Mouse (Mus musculus) forebrain, embryonic 10.5 days (tissue): Measurements from ENCODE around the gene Sec14l4. TPM values are rescaled to one million over a fixed set of nuclear protein-coding genes. Genes with fewer than 3 reads are reported as not detected.

Experiments used
- DNase-seq: peaks from one replicate; pipeline ENCODE4 v3.0.0-alpha.2; 2017; ENCODE audit warnings: low spot score; ENCODE audit errors: extremely low spot score
- H3K27ac ChIP-seq: fragments of 300-500 bp; sonication (generic); 2 replicates; pipeline ENCODE4 v1.5.1; 2016; ENCODE audit warnings: mild to moderate bottlenecking
- H3K27me3 ChIP-seq: fragments of 300-500 bp; sonication (generic); 2 replicates; pipeline ENCODE4 v1.6.1; 2016; ENCODE audit warnings: mild to moderate bottlenecking; ENCODE audit not compliant: poor library complexity, severe bottlenecking
- H3K36me3 ChIP-seq: fragments of 300-500 bp; sonication (generic); replicated peaks from 2 replicates; pipeline ENCODE4 v1.6.1; 2016; ENCODE audit warnings: mild to moderate bottlenecking, moderate library complexity
- H3K4me1 ChIP-seq: fragments of 300-500 bp; sonication (generic); 2 replicates; pipeline ENCODE4 v1.6.1; 2016
- H3K4me3 ChIP-seq: fragments of 300-500 bp; sonication (generic); 2 replicates; pipeline ENCODE4 v1.5.1; 2016; ENCODE audit warnings: mild to moderate bottlenecking, moderate library complexity
- H3K9me3 ChIP-seq: fragments of 300-500 bp; sonication (generic); 2 replicates; pipeline ENCODE4 v1.6.1; 2016; ENCODE audit warnings: mild to moderate bottlenecking, moderate library complexity
- WGBS: fragments of 180-500 bp; shearing (Covaris S2); methylation state at CpG from one replicate; pipeline ENCODE4 v1.1.7; 2016; 5-methylcytosine and 5-hydroxymethylcytosine counted together
- polyA plus RNA-seq: library from polyadenylated mRNA; unstranded; fragments of >200 nt; fragmentation: Nextera tagmentation; extraction: Ambion mirVana; gene quantifications from 2 replicates; pipeline ENCODE4 v1.2.1, GENCODE M21; 2016

Gene Sec14l4
- polyA plus RNA-seq, 1 experiment from 2014 or later: not detected

- Histone ChIP-seq H3K9me3 (no peaks in the 10 kb centered on the region), H3K27me3 (no peaks in the 10 kb centered on the region), H3K36me3 (no peaks in the 10 kb centered on the region), H3K27ac (no peak overlapping the region), H3K4me3 (no peak overlapping the region), H3K4me1 (peaks cover 8% of the 10 kb centered on the region)
- DNase-seq: no peak
- WGBS: 91% methylated on average over 4 of the region's 4 CpGs
These were observed 31.3 kb downstream of the Sec14l4 start for GRCm38 (mm10) chr11:4062523-4062922.

- Histone ChIP-seq H3K27ac (no peak overlapping the region), H3K4me3 (no peak overlapping the region), H3K27me3 (no peaks in the 10 kb centered on the region), H3K9me3 (no peaks in the 10 kb centered on the region), H3K36me3 (no peaks in the 10 kb centered on the region), H3K4me1 (peaks cover 8% of the 10 kb centered on the region)
- no peak for DNase-seq
- 30% methylated on average over 6 of the region's 6 CpGs for WGBS
These were observed 31.7 kb downstream of the Sec14l4 start for GRCm38 (mm10) chr11:4062981-4063380.

GRCm38 (mm10) chr11:4064627-4065122 lies 33.4 kb downstream of the Sec14l4 start, which contains the start of gene Sec14l3:
Gene Sec14l3 (plus strand): TSS chr11:4064841.
- no peak for DNase-seq
- no peaks in the 10 kb centered on the region for H3K27me3 ChIP-seq
- H3K4me1 ChIP-seq: peaks cover 8% of the 10 kb centered on the region
- H3K36me3 ChIP-seq: no peaks in the 10 kb centered on the region
- no peak within 1 kb of the TSS for H3K4me3 ChIP-seq
- no peaks in the 10 kb centered on the region for H3K9me3 ChIP-seq
- H3K27ac ChIP-seq: no peak within 1 kb of the TSS
- WGBS: 75% methylated on average over 5 of the region's 5 CpGs

GRCm38 (mm10) chr11:4069664-4070063 lies 38.4 kb downstream of the Sec14l4 start:
- H3K4me3 ChIP-seq: no peak overlapping the region
- H3K27ac ChIP-seq: no peak overlapping the region
- no peaks in the 10 kb centered on the region for H3K9me3 ChIP-seq
- no peaks in the 10 kb centered on the region for H3K36me3 ChIP-seq
- H3K27me3 ChIP-seq: no peaks in the 10 kb centered on the region
- H3K4me1 ChIP-seq: no peaks in the 10 kb centered on the region
- 86% methylated on average over 1 of the region's 1 CpGs for WGBS
- no peak for DNase-seq

GRCm38 (mm10) chr11:4076633-4077032 lies 45.4 kb downstream of the Sec14l4 start:
- Histone ChIP-seq H3K27me3 (no peaks in the 10 kb centered on the region), H3K4me3 (no peak overlapping the region), H3K4me1 (no peaks in the 10 kb centered on the region), H3K27ac (no peak overlapping the region), H3K9me3 (no peaks in the 10 kb centered on the region), H3K36me3 (no peaks in the 10 kb centered on the region)
- DNase-seq: peak; percentile 61
- 16% methylated on average over 8 of the region's 8 CpGs for WGBS

GRCm38 (mm10) chr11:4078267-4078933 lies 47.1 kb downstream of the Sec14l4 start:
- no peak overlapping the region for H3K4me3 ChIP-seq
- no peak for DNase-seq
- 86% methylated on average over 7 of the region's 7 CpGs for whole genome bisulfite sequencing

GRCm38 (mm10) chr11:4080219-4080618 lies 49.0 kb downstream of the Sec14l4 start:
- Histone ChIP-seq H3K27me3 (no peaks in the 10 kb centered on the region), H3K9me3 (no peaks in the 10 kb centered on the region), H3K27ac (no peak overlapping the region), H3K4me3 (no peak overlapping the region), H3K36me3 (no peaks in the 10 kb centered on the region), H3K4me1 (no peaks in the 10 kb centered on the region)
- DNase-seq: peak; percentile 63
- 14% methylated on average over 4 of the region's 4 CpGs for WGBS

More at GRCm38 (mm10) chr11:4078267-4078933, 47.1 kb downstream of the Sec14l4 start:
- Histone ChIP-seq H3K27ac (no peak overlapping the region), H3K27me3 (no peaks in the 10 kb centered on the region), H3K4me1 (no peaks in the 10 kb centered on the region), H3K36me3 (no peaks in the 10 kb centered on the region), H3K9me3 (no peaks in the 10 kb centered on the region)

GRCm38 (mm10) chr11:4083316-4084078 lies 52.2 kb downstream of the Sec14l4 start:
- no peaks in the 10 kb centered on the region for H3K4me1 ChIP-seq
- H3K36me3 ChIP-seq: no peaks in the 10 kb centered on the region
- peak; percentile 62 for DNase-seq
- H3K27ac ChIP-seq: no peak overlapping the region
- H3K27me3 ChIP-seq: no peaks in the 10 kb centered on the region
- WGBS: 34% methylated on average over 5 of the region's 5 CpGs
- no peak overlapping the region for H3K4me3 ChIP-seq
- no peaks in the 10 kb centered on the region for H3K9me3 ChIP-seq

GRCm38 (mm10) chr11:4086246-4086645 lies 55.0 kb downstream of the Sec14l4 start:
- no peaks in the 10 kb centered on the region for H3K4me1 ChIP-seq

GRCm38 (mm10) chr11:4087267-4087666 lies 56.0 kb downstream of the Sec14l4 start:
- no peaks in the 10 kb centered on the region for H3K4me1 ChIP-seq
- no peak for DNase-seq
- H3K4me3 ChIP-seq: no peak overlapping the region
- peaks cover 18% of the 10 kb centered on the region for H3K36me3 ChIP-seq
- 60% methylated on average over 2 of the region's 2 CpGs for WGBS
- H3K27ac ChIP-seq: no peak overlapping the region
- peaks cover 8% of the 10 kb centered on the region; the same call in 1 of the 2 replicates for H3K9me3 ChIP-seq
- no peaks in the 10 kb centered on the region for H3K27me3 ChIP-seq

More at GRCm38 (mm10) chr11:4086246-4086645, 55.0 kb downstream of the Sec14l4 start:
- Histone ChIP-seq H3K27ac (no peak overlapping the region), H3K27me3 (no peaks in the 10 kb centered on the region), H3K36me3 (peaks cover 8% of the 10 kb centered on the region), H3K4me3 (no peak overlapping the region), H3K9me3 (peaks cover 6% of the 10 kb centered on the region; the same call in 1 of the 2 replicates)
- no peak for DNase-seq
- 72% methylated on average over 1 of the region's 1 CpGs for WGBS

- 90% methylated on average over 18 of the region's 18 CpGs for WGBS
- peaks cover 44% of the 10 kb centered on the region for H3K4me1 ChIP-seq
- H3K4me3 ChIP-seq: peak overlapping the region; percentile 59
- H3K36me3 ChIP-seq: peaks cover 33% of the 10 kb centered on the region
- H3K27ac ChIP-seq: no peak overlapping the region
- DNase-seq: no peak
- no peaks in the 10 kb centered on the region for H3K27me3 ChIP-seq
- peaks cover 8% of the 10 kb centered on the region; the same call in 1 of the 2 replicates for H3K9me3 ChIP-seq
These were observed 62.5 kb downstream of the Sec14l4 start for GRCm38 (mm10) chr11:4093459-4094377.
